Mouse (Mus musculus): ENCODE results near the gene Mmachc. TPM values are rescaled to one million over a fixed set of nuclear protein-coding genes. Genes with fewer than 3 reads are reported as not detected.

Mmachc gene
- 1 to 10 TPM; 4.5 to 8.3 (median 5.2) TPM for polyA plus RNA-seq (2017; shearing (Covaris generic))

GRCm38 (mm10) chr4:116708201-116708764 lies at the start of gene Mmachc, which contains the start of gene Ccdc163:
Gene Mmachc, minus strand, starts transcription at chr4:116708406.
Gene Ccdc163, plus strand, starts transcription at chr4:116708509.
- peak; percentile 98 for ATAC-seq

- no peak for ATAC-seq
Measured at GRCm38 (mm10) chr4:116749750-116750149, 41.5 kb upstream of the Mmachc start.

DNA sequence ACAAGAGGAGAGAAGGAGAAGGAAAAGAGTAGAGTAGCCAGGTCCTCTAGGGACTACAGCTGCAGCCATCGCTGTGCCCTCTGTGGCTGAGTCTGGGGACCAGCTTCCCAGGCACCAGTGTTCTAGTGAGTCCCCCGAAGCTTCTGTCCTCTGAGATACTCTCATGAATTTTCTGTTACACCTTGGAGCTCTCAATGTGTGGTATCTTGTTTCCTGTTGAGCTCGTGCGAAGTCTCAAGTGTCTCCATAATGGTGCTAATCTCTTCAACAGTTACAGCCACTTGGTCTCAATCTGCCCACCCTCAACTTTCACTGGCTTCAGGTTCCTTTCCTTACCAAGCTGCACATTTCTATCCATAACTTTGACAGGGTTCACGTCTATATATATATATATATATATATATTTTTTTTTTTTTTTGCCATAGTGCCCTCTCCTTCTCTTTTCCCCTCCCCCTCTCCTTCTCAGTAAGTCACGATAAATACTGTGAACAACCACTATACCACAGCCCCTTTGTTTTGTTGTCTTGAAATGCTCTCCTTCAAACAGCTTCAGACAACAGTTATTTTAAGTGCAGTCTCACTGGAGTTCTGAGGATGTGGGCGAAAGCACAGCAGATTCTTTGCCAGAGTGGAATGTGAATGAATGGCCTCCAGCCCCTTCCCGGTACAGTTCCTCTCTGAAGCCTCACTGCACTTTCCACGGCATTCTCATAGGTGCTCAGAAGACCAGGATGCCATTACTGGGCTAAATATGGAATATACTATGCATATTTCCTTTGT lies 31.0 kb upstream of the Mmachc start:
- no peak for ATAC-seq

GRCm38 (mm10) chr4:116734996-116735395 lies 26.8 kb upstream of the Mmachc start:
- ATAC-seq: no peak

DNA sequence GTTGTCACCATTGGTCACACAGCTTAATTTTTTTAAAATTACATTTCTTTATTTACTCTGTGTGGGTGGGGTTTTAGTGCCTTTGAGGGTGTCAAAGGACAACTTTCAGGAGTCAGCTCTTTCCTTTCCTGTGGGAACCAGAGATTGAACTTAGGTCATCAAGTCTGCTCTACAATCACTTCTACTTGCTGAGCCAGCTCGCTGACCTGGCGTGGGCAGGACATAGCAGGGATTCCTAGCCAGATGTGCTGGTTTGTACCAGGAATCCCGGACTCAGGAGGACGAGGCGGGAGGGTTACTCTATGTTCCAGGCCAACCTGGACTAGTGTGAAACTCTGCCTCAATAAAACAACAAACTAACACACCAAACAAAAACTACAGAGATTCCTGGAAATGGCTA lies 24.1 kb upstream of the Mmachc start:
- no peak for ATAC-seq

DNA sequence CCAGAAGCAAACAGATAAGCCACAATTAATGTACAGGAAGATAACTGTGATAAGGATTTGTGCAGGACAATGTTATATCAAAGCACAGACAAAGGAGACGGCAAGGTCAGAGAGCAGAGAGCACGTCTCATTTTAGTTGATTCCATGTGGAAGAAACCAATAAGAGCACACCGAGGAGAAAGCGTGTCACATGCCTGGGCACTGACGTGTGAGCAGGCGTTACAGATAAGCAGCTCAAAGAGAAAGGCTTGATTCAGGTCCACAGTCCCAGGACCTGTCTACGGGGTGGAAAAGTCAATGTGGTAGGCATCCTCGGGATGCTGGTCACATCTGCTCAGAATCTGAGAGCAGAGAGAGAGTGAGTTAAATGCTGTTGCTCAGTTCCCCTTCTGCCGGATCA lies 22.9 kb upstream of the Mmachc start:
- ATAC-seq: no peak

DNA sequence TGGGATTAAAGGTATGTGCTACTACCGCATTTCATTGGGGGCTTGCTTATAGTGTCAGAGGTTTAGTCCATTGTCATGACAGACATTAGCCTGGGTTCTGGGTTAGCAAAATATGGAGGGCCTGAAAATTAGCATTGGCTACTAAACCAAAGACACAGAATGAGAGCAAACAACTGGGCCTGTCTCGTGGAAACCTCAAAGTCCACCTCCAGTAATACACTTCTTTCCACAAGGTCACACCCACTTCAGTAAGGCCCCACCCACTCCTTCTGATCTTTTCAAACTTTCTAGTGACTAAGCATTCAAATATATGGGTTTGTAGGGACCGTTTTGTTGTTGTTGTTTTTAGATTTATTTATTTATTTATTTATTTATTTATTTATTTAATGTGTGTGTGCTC lies 21.3 kb upstream of the Mmachc start:
- ATAC-seq: no peak

GRCm38 (mm10) chr4:116727401-116727800 lies 19.2 kb upstream of the Mmachc start:
- no peak for ATAC-seq

DNA sequence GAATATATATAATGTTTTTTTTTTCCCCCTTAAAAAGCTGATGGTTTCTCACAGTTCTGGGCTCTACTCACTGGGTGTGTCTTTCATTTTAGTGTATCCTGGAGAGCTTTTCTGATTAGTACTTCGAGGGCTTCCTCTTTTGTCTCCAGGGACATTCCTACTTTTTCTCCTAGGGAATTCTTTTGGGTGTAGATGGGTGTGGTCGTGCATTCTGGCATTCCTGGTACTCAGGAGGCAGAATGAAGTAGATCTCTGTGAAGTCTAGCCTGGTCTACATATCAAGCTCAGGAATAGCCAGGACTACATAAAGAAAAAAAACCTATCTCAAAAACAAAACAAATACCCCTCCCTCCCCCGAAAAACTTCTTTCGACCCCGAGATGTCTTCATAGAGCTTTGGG lies 17.2 kb upstream of the Mmachc start:
- no peak for ATAC-seq

DNA sequence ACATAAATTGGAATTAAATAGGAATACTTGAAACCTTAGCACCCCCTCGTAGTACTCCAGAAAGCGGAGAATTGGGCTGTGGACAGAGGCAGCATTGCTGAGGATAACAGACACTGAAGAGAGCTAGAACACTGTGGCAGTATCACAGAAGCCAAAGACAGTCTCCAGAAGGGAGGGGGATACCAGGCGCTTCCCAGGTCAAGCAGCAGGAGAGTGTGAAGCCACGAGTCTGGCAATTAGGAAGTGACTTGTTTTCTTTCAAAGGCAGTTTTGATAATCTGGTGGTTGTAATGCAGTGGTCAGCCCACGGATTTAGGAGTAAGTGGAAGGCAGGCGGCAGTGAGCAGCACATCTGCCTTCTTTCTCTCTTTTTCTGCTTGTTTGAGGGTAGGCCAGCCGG lies 14.0 kb upstream of the Mmachc start:
- no peak for ATAC-seq

DNA sequence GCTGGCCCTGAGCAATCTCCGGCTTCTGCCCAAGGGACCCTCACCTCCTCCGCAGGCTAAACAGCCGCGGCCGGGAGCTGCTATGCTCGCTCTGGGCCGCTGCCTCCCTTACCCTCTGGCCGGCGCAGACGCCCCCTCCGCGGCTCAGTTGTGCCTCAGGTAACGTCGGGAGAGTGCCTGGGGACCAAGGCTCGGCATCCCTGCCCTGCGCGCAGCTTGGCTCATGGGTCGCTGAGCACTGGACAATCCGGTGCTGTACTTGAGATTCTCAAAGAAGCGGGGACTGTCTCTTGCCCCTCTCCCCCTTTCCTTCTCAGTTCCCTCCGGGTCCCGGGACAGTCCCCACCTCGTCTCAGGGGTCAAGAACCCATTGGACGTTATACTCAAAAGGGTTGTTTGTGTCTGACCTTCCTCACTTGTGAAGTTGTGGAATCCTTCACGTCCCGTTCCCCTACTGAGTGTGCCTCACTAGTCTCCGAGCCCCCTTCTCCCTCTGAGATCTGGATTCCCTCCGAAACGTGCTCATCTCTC lies 13.0 kb upstream of the Mmachc start:
- ATAC-seq: peak; percentile 6

DNA sequence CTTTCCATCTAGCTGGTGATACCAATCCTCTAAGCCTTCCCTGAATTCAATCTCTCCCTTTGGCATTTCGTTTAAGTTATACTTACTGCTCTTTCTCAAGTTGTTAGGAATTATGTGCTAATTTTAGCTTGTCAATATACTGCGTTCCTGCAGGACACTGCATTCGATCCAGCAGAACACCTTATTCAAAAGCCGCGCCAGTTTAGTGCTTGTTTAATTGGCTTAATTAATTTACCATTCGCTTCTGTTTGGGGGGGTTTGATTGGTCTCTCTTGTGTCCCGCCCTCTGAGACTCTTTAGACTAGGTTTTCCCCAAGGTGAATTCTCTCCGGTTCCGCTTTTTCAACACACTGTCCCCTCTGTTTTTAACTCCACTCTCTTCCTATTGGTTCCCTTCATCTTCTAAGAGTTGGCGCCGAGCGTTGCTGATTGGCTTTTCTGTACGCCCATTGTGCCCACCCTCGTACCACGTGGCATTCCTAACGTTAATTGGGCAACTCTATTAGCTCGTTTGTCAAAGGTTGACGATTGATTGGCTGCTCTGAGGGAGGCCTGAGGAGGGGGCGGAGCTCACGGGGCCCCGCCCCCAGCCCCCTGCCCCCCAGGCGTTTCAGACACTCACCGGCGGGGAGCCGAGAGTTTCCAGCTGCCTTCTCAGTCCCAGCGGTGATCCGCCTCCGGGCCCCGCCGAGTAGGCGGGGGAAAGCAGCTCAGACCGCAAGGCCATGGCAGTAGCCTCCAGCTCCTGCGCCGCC lies 12.3 kb upstream of the Mmachc start, which contains the start of gene Tesk2:
Gene Tesk2, plus strand, starts transcription at position 606 of the 755 bp plus-strand sequence.
- ATAC-seq: peak; percentile 96

GRCm38 (mm10) chr4:116719396-116719795 lies 11.2 kb upstream of the Mmachc start:
- peak; percentile 27 for ATAC-seq

GRCm38 (mm10) chr4:116712536-116712935 lies 4.3 kb upstream of the Mmachc start:
- no peak for ATAC-seq

DNA sequence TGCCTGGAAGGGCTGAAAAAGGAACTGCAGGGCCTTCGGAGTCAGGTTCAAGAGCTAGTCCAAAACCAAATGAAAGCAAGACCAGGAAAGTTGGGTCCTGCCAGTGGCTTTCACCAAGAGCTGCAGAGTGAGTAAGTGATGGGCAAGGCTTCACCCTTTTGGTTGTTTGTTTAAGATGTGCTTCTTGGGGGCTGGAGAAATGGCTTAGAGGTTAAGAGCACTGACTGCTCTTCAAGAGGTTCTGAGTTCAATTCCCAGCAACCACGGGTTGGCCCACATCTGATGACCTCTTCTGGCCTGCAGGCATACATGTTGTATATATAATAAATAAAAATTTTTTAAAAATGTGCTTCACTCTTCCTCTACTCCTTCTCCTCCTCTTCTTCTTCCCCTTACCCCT lies 1.9 kb upstream of the Mmachc start:
- no peak for ATAC-seq

DNA sequence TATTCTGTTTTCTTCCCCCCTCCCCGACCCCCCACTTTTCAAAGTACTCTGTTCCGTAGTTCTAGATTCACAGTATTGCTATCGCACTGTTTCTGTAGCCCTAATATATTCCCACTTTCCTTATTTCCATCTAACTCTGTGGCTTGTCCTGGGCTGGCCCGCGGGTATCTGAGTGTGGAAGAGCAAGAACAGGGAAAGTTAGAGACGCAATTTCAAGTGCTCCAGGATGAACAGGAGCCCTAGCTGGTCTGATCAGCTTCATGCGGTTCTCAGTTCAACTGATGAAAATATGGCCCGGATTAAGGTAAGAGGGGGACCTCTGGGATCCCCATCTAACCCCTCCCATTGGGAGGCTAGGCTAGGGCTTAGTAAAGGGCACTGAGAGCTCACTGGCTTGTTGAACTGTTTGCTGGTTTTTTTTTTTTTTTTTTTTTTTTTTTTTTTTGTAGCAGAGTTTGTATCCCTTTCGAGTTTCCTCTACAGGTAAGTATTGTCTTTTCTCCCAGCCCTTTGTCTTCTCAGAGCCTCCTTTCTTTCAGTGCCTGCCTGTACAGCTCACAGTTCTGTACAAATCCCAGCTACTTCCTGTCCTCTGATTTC lies 685 bp upstream of the Mmachc start:
- no peak for ATAC-seq

- ATAC-seq: no peak
Measured at GRCm38 (mm10) chr4:116707666-116708065, 540 bp downstream of the Mmachc start.

- peak; percentile 23 for ATAC-seq
Measured at GRCm38 (mm10) chr4:116703804-116704203, 4.4 kb downstream of the Mmachc start.

- no peak for ATAC-seq
Measured at GRCm38 (mm10) chr4:116700964-116701363, 7.2 kb downstream of the Mmachc start.

GRCm38 (mm10) chr4:116698693-116699342 lies 9.4 kb downstream of the Mmachc start:
- no peak for ATAC-seq

DNA sequence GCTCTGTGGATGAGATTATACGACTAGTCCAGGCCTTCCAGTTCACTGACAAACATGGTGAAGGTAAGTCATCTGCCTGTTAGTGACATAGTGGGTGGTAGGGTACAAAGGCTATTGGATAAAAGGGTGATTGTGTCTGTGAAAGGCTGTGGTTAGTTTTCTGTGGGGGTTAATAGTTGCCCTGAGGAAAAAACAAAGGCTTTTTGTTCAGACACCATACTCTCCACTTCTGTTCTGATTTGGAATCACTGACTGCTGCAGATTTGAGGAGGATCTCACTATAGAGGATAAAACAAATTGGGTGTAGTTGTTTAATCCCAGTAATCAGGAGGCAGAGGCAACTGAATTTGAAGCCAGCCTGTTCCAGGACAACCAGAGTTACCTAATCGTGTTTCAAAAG lies 14.4 kb downstream of the Mmachc start:
- ATAC-seq: no peak

DNA sequence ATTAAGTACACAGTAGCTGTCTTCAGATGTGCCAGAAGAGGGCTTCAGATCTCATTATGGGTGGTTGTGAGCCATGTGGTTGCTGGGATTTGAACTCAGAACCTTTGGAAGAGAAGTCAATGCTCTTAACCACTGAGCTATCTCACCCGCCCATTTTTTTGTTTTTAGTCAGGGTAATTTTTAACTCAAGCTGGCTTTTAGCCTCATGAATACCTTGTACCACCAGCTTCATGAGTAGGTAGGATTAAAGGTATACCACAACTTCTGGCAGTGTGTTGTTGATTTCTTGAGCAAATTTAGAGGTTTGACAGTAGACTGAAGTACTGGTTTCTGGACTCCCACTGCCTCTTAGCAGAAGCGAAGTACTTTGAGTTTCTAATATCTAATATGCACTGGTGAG lies 16.1 kb downstream of the Mmachc start:
- no peak for ATAC-seq
